Comparison of ENCODE assay signal across 8 mouse cellular contexts in genomic region chr17:84258638-84259261, GRCm38 (mm10).
A peak's percentile ranks its signal among the peaks of the same experiment; 100 is the strongest.
DNase-seq lines count a peak whose midpoint lies in the region; ATAC-seq lines count a peak whose summit lies in the region.

No protein-coding gene starts in this region.

- H3K36me3 ChIP-seq in kidney, embryonic 15.5 days, result no peaks in the 10 kb centered on the region
- H3K36me3 ChIP-seq in embryonic facial prominence, embryonic 13.5 days, result peaks cover 4% of the 10 kb centered on the region; the same call in 1 of the 2 replicates
- H3K36me3 ChIP-seq in hindbrain, embryonic 16.5 days (ENCODE audit: control insufficient read depth, insufficient read depth, low read length), result no peaks in the 10 kb centered on the region
- no peaks in the 10 kb centered on the region for H3K36me3 ChIP-seq in midbrain, embryonic 13.5 days

- H3K9ac ChIP-seq in kidney, embryonic 15.5 days, result no peak overlapping the region
- 0 out of 2 replicates have a peak overlapping the region, but pooled peaks have one; percentile 41 for H3K9ac ChIP-seq in embryonic facial prominence, embryonic 13.5 days
- H3K9ac ChIP-seq in hindbrain, embryonic 16.5 days (ENCODE audit: low read depth, low read length), result no peak overlapping the region
- no peak overlapping the region for H3K9ac ChIP-seq in midbrain, embryonic 13.5 days (replicated peaks)

- WGBS in kidney, embryonic 15.5 days, result 53% methylated on average over 4 of the region's 4 CpGs
- WGBS in embryonic facial prominence, embryonic 13.5 days, result 44% methylated on average over 4 of the region's 4 CpGs
- whole genome bisulfite sequencing in hindbrain, embryonic 16.5 days, result 47% methylated on average over 4 of the region's 4 CpGs
- 65% methylated on average over 4 of the region's 4 CpGs for WGBS in midbrain, embryonic 13.5 days

- peaks cover 68% of the 10 kb centered on the region for H3K4me1 ChIP-seq in kidney, embryonic 15.5 days
- peaks cover 39% of the 10 kb centered on the region for H3K4me1 ChIP-seq in embryonic facial prominence, embryonic 13.5 days
- H3K4me1 ChIP-seq in hindbrain, embryonic 16.5 days (ENCODE audit: control insufficient read depth, insufficient read depth, low read depth, low read length), result peaks cover 4% of the 10 kb centered on the region
- 0 out of 2 replicates have a peak, but pooled peaks cover 10% of the 10 kb centered on the region for H3K4me1 ChIP-seq in midbrain, embryonic 13.5 days (replicated peaks)

- no peak overlapping the region for H3K4me2 ChIP-seq in kidney, embryonic 15.5 days
- H3K4me2 ChIP-seq in embryonic facial prominence, embryonic 13.5 days, result no peak overlapping the region
- no peak overlapping the region for H3K4me2 ChIP-seq in hindbrain, embryonic 16.5 days (ENCODE audit: low read length)
- H3K4me2 ChIP-seq in midbrain, embryonic 13.5 days (replicated peaks), result no peak overlapping the region

- no peak overlapping the region for H3K4me3 ChIP-seq in kidney, embryonic 15.5 days (replicated peaks)
- H3K4me3 ChIP-seq in embryonic facial prominence, embryonic 13.5 days, result no peak overlapping the region
- no peak overlapping the region for H3K4me3 ChIP-seq in hindbrain, embryonic 16.5 days (ENCODE audit: low read length)
- no peak overlapping the region for H3K4me3 ChIP-seq in midbrain, embryonic 13.5 days (replicated peaks)

- DNase-seq in kidney, postnatal 36 days, result no peak
- DNase-seq in MN1 (ENCODE audit: low spot score), result no peak
- no peak for DNase-seq in ovary, postnatal 14 days (ENCODE audit: low spot score)
- no peak for DNase-seq in lung, adult 18-20 months

- peak overlapping the region; percentile 54 for H3K27ac ChIP-seq in kidney, embryonic 15.5 days
- peak overlapping the region; percentile 66 for H3K27ac ChIP-seq in embryonic facial prominence, embryonic 13.5 days
- no peak overlapping the region for H3K27ac ChIP-seq in hindbrain, embryonic 16.5 days (ENCODE audit: low read depth, low read length)
- peak overlapping the region; percentile 48; the same call in 1 of the 2 replicates for H3K27ac ChIP-seq in midbrain, embryonic 13.5 days

- no peak for ATAC-seq in kidney, embryonic 15.5 days (replicated peaks; ENCODE audit: low FRiP score)
- no peak for ATAC-seq in embryonic facial prominence, embryonic 13.5 days (ENCODE audit: insufficient number of reproducible peaks, insufficient read depth, low FRiP score, low TSS enrichment, low read depth)
- ATAC-seq in hindbrain, embryonic 16.5 days, result peak; percentile 66; the same call in 1 of the 2 replicates
- no peak for ATAC-seq in midbrain, embryonic 13.5 days

- H3K9me3 ChIP-seq in kidney, embryonic 15.5 days (replicated peaks), result no peaks in the 10 kb centered on the region
- no peaks in the 10 kb centered on the region for H3K9me3 ChIP-seq in embryonic facial prominence, embryonic 13.5 days
- H3K9me3 ChIP-seq in hindbrain, embryonic 16.5 days (ENCODE audit: control insufficient read depth, low read length), result no peaks in the 10 kb centered on the region
- no peaks in the 10 kb centered on the region for H3K9me3 ChIP-seq in midbrain, embryonic 13.5 days

- no peaks in the 10 kb centered on the region for H3K27me3 ChIP-seq in kidney, embryonic 15.5 days
- H3K27me3 ChIP-seq in embryonic facial prominence, embryonic 13.5 days, result no peaks in the 10 kb centered on the region
- H3K27me3 ChIP-seq in hindbrain, embryonic 16.5 days (replicated peaks; ENCODE audit: control insufficient read depth, insufficient read depth, low read length), result no peaks in the 10 kb centered on the region
- H3K27me3 ChIP-seq in midbrain, embryonic 13.5 days, result no peaks in the 10 kb centered on the region
